Mouse (Mus musculus) layer of hippocampus, postnatal 10 days (tissue): ENCODE data around the gene Olfr1288. TPM values are rescaled to one million over a fixed set of nuclear protein-coding genes. Genes with fewer than 3 reads are reported as not detected.

ENCODE experiments used
- DNase-seq, 2 experiments: peaks; one replicate each; pipeline ENCODE4 v3.0.0; 2021; ENCODE audit warnings: low spot score in 2 of 2
- long read RNA-seq: library from polyadenylated mRNA; stranded (forward); transcript quantifications from one replicate; pipeline ENCODE4 v2.0.0, GENCODE M21; 2023
- total RNA-seq, 2 experiments: library from RNA; stranded (reverse); gene quantifications; 2 replicates each; pipeline ENCODE4 v1.2.3; 2021

Olfr1288 gene
- not detected for total RNA-seq
- long read RNA-seq, result 0 reads

GRCm38 (mm10) chr2:111473801-111474200, at the start of gene Olfr1288:
Gene Olfr1288 (plus strand): TSS chr2:111474101.
- DNase-seq, result no peak

DNA sequence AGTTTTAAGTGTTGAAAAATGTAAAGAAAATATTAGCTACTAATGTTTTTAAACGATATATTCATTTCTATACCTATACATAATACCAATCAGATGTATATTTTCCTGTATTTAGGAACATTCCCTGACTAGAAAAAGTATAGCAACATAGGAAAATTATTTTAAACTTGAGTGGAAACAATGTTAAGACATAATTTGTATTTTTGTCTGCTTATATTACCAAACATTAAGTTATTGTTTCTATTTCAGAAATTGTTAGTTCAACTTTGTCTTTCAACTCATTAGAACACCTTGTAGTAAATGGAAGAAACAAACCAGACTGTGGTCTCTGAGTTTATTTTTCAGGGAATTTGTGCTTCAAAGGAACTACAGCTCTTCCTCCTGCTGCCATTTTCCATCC, 25.1 kb upstream of the Olfr1288 start, which contains the start of gene Olfr1287:
Gene Olfr1287, plus strand, starts transcription at position 301 of the 400 bp plus-strand sequence.
- no peak for DNase-seq

DNA sequence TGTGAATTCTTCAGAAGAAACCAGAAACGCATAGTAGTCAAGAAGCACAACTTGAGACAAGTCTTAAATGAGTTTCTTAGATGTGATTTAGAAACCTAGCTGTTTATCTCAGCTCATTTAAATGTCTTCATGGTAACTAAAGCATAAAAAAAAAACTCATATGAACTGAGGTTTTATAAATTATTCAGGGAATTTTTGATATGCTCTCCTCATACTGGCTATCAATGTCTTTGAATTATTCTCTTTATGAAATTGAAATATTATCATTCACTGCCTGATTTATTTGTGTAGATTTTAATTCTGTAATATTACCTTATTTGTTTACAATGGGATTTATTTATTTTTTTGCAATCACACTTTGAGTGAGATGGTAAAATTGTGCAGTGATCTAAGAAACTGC, 6.6 kb downstream of the Olfr1288 start, which contains the start of gene Olfr1289:
Gene Olfr1289, plus strand, starts transcription at position 301 of the 400 bp plus-strand sequence.
- no peak for DNase-seq

DNA sequence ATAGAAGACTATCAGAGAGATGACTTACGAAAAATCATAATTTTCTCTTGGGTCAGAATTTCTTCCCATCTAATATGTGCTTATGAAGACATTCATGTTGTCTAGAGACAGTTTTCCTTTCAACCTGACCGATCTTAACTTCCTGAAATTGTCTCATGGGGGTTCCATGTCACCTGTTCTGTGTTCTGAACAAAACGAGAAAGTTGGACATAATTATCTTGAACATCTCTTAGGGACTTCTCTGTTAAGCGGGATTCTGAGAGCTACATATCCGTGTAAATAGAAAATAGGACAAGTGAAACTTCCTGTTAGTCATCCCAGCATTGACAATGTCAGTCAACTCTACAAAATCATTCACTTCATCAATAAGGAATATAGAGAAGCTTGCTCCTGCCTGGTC, 19.8 kb downstream of the Olfr1288 start, which contains the start of gene Olfr1290:
Gene Olfr1290, minus strand, starts transcription at position 101 of the 400 bp plus-strand sequence.
- DNase-seq, result no peak

DNA sequence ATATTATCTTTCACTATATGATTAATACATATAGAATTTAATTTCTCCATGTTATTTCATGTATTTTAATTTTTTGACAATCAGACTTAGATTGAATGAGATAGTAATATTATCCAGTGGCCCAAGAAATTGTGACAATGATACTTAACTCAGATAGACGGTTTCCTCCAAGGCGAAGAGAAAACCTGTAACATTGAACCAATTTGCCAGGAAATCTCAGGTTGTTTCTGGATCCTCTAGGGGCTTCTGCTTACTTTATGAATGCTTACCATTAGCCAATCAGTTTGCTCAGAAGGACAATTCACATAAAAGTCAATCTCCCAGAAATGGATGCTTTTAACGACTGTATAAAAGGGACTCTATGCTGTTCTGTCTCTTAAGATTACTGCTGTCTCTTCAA, 23.0 kb downstream of the Olfr1288 start, which contains the start of gene Olfr1291-ps1:
Gene Olfr1291-ps1, plus strand, starts transcription at position 301 of the 400 bp plus-strand sequence.
- DNase-seq, result no peak

- no peak for DNase-seq
Observed at GRCm38 (mm10) chr2:111517451-111517850, 43.5 kb downstream of the Olfr1288 start.

- no peak for DNase-seq
Observed at GRCm38 (mm10) chr2:111524903-111525302, 51.0 kb downstream of the Olfr1288 start, which contains the start of gene Olfr1293-ps. Gene Olfr1293-ps (plus strand): TSS chr2:111525203.

Other genes starting within 250 kb of the Olfr1288 start
- gene 4930430A15Rik, start 244.5 kb upstream of the Olfr1288 start, total RNA-seq, result not detected
- not detected for gene Olfr1275, start 238.8 kb upstream of the Olfr1288 start, total RNA-seq
- gene Olfr1276, start 219.6 kb upstream of the Olfr1288 start, total RNA-seq, result not detected
- not detected for gene Olfr1277, start 200.0 kb upstream of the Olfr1288 start, total RNA-seq
- not detected for gene Olfr1278, start 184.0 kb upstream of the Olfr1288 start, total RNA-seq
- gene Olfr1279, start 173.5 kb upstream of the Olfr1288 start, total RNA-seq, result not detected
- not detected for gene Olfr1280, start 160.1 kb upstream of the Olfr1288 start, total RNA-seq
- not detected for gene Olfr1281, start 147.6 kb upstream of the Olfr1288 start, total RNA-seq
- not detected for gene Olfr1282, start 138.0 kb upstream of the Olfr1288 start, total RNA-seq
- not detected for gene Olfr1283, start 107.3 kb upstream of the Olfr1288 start, total RNA-seq
- gene Olfr1284, start 98.6 kb upstream of the Olfr1288 start, total RNA-seq, result not detected
- not detected for gene Olfr1286, start 51.0 kb upstream of the Olfr1288 start, total RNA-seq
- gene Olfr1287, start 25.0 kb upstream of the Olfr1288 start, total RNA-seq, result not detected
- gene Olfr1289, start 6.7 kb downstream of the Olfr1288 start, total RNA-seq, result not detected
- not detected for gene Olfr1290, start 19.7 kb downstream of the Olfr1288 start, total RNA-seq
- gene Olfr1291-ps1, start 23.1 kb downstream of the Olfr1288 start, total RNA-seq, result not detected
- gene Olfr1293-ps, start 51.1 kb downstream of the Olfr1288 start, total RNA-seq, result not detected
- not detected for gene Olfr1294, start 66.2 kb downstream of the Olfr1288 start, total RNA-seq
- not detected for gene Olfr1295, start 95.6 kb downstream of the Olfr1288 start, total RNA-seq
- gene Olfr1297, start 152.4 kb downstream of the Olfr1288 start, total RNA-seq, result not detected
- not detected for gene Olfr1298, start 175.1 kb downstream of the Olfr1288 start, total RNA-seq
- gene Olfr1299, start 187.3 kb downstream of the Olfr1288 start, total RNA-seq, result not detected